Mouse (Mus musculus): ENCODE data around the gene Alg12.
"Not testable (repeated sequence)": the region's sequence is repeated elsewhere in the genome, so short reads cannot be mapped to it uniquely, and the experiment has no call there.

Gene Alg12

DNA sequence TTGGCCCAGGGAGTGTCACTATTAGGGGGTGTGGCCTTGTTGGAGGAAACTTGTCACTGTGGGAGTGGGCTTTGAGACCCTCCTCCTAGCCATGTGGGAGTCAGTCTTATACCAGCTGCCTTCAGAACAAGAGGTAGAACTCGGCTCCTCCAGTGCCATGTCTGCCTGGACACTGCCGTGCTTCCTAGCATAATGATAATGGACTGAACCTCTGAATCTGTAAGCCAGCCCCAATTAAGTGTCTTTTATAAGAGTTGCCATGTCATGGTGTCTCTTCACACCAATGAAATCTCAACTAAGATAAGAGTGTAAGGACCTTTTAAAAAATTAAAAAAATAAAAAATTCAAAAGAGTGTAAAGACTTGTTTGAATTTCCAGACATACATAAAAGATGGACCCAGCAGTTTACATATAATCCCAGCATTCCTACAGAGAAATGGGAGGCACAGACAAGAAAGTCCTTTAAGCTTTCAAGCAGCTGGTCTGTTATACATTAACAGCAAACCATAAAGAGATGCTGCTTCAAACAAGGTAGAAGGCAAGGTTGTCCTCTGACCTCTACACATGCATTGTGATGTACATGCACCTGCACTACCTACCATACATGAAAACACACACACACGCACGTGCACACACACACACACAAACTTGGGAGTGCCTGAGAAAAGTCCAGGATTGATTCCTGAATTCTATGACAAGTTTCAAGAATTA, 26.8 kb downstream of the Alg12 start:
- no peak for DNase-seq (ENCODE audit: low read depth, low spot score)

- not testable (repeated sequence) for DNase-seq (ENCODE audit: low read depth, low spot score)
Observed at GRCm38 (mm10) chr15:88774630-88775029, 44.5 kb downstream of the Alg12 start.

- DNase-seq (ENCODE audit: low read depth, low spot score): no peak
Observed at GRCm38 (mm10) chr15:88768537-88768936, 50.6 kb downstream of the Alg12 start.

DNA sequence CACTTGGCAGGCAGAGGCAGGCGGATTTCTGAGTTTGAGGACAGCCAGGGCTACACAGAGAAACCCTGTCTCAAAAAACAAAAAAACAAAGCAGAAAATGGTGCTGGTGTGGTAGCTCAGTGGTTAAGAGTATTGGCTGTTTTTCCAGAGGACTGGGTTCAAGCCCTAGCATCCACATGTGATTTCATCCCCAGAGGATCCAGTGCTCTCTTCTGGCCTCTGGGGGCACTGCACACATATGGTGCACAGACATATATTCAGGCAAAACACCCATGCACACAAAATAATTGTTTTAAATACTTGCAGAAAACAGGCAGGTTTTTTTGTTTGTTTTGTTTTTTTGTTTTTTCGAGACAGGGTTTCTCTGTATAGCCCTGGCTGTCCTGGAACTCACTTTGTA, 53.0 kb downstream of the Alg12 start:
- peak; percentile 78 for DNase-seq (ENCODE audit: low read depth, low spot score)

DNA sequence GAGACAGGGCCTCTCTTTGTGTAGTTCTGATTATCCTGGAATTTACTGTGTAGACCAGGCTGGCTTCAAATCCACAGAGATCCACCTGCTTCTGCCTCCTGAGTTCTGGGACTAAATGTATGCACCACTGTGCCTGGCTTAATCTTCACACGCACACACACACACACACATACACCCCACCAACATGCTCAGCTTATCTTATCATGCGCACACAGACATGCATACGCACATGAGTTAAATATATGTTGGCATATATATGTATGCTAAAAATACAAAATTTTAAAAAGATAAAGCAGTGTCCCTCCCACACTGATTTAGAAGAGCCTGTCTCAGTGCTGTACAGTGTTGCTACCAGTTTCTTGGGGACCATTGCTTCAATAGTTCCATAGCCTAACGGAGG, 57.6 kb downstream of the Alg12 start:
- no peak for DNase-seq (ENCODE audit: low read depth, low spot score)

DNA sequence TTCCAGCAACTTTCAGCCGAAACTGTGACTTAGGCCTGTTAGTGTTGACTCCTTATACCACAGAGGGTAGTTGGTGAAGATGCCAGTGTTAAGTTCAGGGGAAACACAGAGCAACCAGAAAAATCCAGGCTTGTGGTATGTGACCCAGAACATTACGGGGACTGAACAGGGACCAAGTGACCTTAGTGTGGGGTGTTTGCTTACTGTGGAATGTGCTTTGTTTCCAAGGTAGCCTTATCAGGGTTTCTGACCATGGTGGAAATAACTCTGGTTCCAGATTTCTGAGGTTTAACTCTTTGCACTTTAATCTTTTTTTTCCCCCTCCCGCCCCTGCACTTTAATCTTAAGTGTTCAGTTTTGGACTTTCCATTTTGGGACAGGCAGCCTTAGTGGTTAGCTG, 61.1 kb downstream of the Alg12 start:
- DNase-seq (ENCODE audit: low read depth, low spot score): no peak

DNA sequence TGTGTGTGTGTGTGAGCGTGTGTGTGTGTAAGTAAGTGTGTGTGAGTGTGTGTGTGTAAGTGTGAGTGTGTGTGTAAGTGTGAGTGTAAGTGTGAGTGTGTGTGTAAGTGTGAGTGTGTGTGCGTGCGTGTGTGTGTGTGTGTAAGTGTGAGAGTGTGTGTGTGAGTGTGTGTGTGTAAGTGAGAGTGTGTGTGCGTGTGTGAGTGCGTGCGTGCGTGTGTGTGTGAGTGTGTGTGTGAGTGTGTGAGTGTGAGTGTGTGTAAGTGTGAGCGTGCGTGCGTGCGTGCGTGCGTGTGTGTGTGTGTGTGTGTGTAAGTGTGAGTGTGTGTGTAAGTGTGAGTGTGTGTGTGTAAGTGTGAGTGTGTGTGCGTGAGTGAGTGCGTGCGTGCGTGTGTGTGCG, 63.4 kb downstream of the Alg12 start:
- no peak for DNase-seq (ENCODE audit: low read depth, low spot score)
